Mouse (Mus musculus) liver, adult 2 months (tissue): ENCODE results near the gene Arhgap27. TPM values are rescaled to one million over a fixed set of nuclear protein-coding genes. Genes with fewer than 3 reads are reported as not detected.
A peak's percentile ranks its signal among the peaks of the same experiment; 100 is the strongest.

Experiments used
- DNase-seq: peaks from one replicate; pipeline ENCODE4 v3.0.0-alpha.2; 2011; ENCODE audit warnings: low read depth, low spot score; ENCODE audit errors: extremely low read depth
- H3K27ac ChIP-seq: fragments of 200-500 bp; replicated peaks from 2 replicates; pipeline ENCODE4 v1.5.1; 2012; ENCODE audit warnings: low read depth, mild to moderate bottlenecking, control low read depth, inconsistent platforms, low read length; ENCODE audit not compliant: insufficient read depth
- H3K27me3 ChIP-seq: fragments of 200-500 bp; 2 replicates; pipeline ENCODE4 v1.6.1; 2012; ENCODE audit warnings: mild to moderate bottlenecking, moderate library complexity, low read length, inconsistent platforms; ENCODE audit not compliant: control insufficient read depth, insufficient read depth
- H3K36me3 ChIP-seq: fragments of 200-500 bp; 2 replicates; pipeline ENCODE4 v1.6.1; 2012; ENCODE audit warnings: low read length, inconsistent platforms; ENCODE audit not compliant: control insufficient read depth, insufficient read depth
- H3K4me1 ChIP-seq: fragments of 200-500 bp; 2 replicates; pipeline ENCODE4 v1.6.1; 2011; ENCODE audit warnings: low read length; ENCODE audit not compliant: control insufficient read depth, insufficient read depth
- H3K4me3 ChIP-seq: fragments of 200-500 bp; 2 replicates; pipeline ENCODE4 v1.5.1; 2011; ENCODE audit warnings: low read depth, mild to moderate bottlenecking, control low read depth, low read length, moderate library complexity; ENCODE audit not compliant: insufficient read depth
- H3K79me2 ChIP-seq: fragments of 200-500 bp; 2 replicates; pipeline ENCODE4 v1.6.1; 2012; ENCODE audit warnings: inconsistent platforms, mild to moderate bottlenecking, low read length, moderate library complexity; ENCODE audit not compliant: control insufficient read depth, insufficient read depth
- H3K9ac ChIP-seq: fragments of 200-500 bp; 2 replicates; pipeline ENCODE4 v1.6.1; 2012; ENCODE audit warnings: low read depth, mild to moderate bottlenecking, control low read depth, inconsistent platforms, low read length
- CTCF ChIP-seq: fragments of 200-500 bp; IDR thresholded peaks from 2 replicates; pipeline ENCODE4 v1.5.1; 2011; ENCODE audit warnings: low read depth, low read length, control low read depth
- POLR2A ChIP-seq: fragments of 200-500 bp; IDR thresholded peaks from 2 replicates; pipeline ENCODE4 v1.6.1; 2011; ENCODE audit warnings: low read length, control low read depth; ENCODE audit not compliant: insufficient read depth; ENCODE audit errors: extremely low read depth
- WGBS: fragments of 180-500 bp; shearing (Covaris S2); methylation state at CpG from one replicate; pipeline ENCODE4 v1.1.7; 2018; 5-methylcytosine and 5-hydroxymethylcytosine counted together
- polyA plus RNA-seq: library from polyadenylated mRNA; depleted of rRNA; stranded (reverse); fragments of >200 nt; gene quantifications from 2 replicates; pipeline ENCODE4 v1.2.3, GENCODE M21; 2012
- total RNA-seq: library from RNA; depleted of rRNA; stranded (reverse); fragments of >200 nt; gene quantifications from 2 replicates; pipeline ENCODE4 v1.2.3, GENCODE M21; 2014

The Arhgap27 gene
- total and polyA plus RNA-seq, 2 experiments: 0.55 to 3.0 TPM

GRCm38 (mm10) chr11:103362054-103362432 lies 1.4 kb downstream of the Arhgap27 start:
- Histone ChIP-seq H3K4me3 (peak overlapping the region; percentile 55; the same call in 1 of the 2 replicates), H3K27ac (0 out of 2 replicates have a peak overlapping the region, but pooled peaks have one; percentile 38), H3K4me1 (peaks cover 10% of the 10 kb centered on the region), H3K36me3 (no peaks in the 10 kb centered on the region), H3K79me2 (no peaks in the 10 kb centered on the region), H3K9ac (peak overlapping the region; percentile 65), H3K27me3 (peaks cover 5% of the 10 kb centered on the region)
- no peak for DNase-seq
- TF ChIP-seq POLR2A: no peak
- no peak for TF ChIP-seq CTCF
- WGBS: 17% methylated on average over 13 of the region's 13 CpGs

- Histone ChIP-seq H3K9ac (no peak overlapping the region), H3K27ac (no peak overlapping the region), H3K4me3 (no peak overlapping the region), H3K36me3 (no peaks in the 10 kb centered on the region), H3K79me2 (no peaks in the 10 kb centered on the region), H3K4me1 (peaks cover 10% of the 10 kb centered on the region), H3K27me3 (peaks cover 5% of the 10 kb centered on the region)
- TF ChIP-seq POLR2A (no peak), CTCF (no peak)
- no peak for DNase-seq
- WGBS: 19% methylated on average over 25 of the region's 25 CpGs
Measured at GRCm38 (mm10) chr11:103361396-103362053, 2.0 kb downstream of the Arhgap27 start.

GRCm38 (mm10) chr11:103360661-103361081 lies 2.8 kb downstream of the Arhgap27 start:
- H3K27ac ChIP-seq: no peak overlapping the region
- peak overlapping the region; percentile 86 for H3K9ac ChIP-seq
- TF ChIP-seq POLR2A (no peak), CTCF (no peak)
- H3K4me3 ChIP-seq: peak overlapping the region; percentile 72
- H3K4me1 ChIP-seq: peaks cover 10% of the 10 kb centered on the region
- peaks cover 5% of the 10 kb centered on the region for H3K27me3 ChIP-seq
- DNase-seq: no peak
- WGBS: 6% methylated on average over 48 of the region's 48 CpGs
- H3K79me2 ChIP-seq: no peaks in the 10 kb centered on the region
- no peaks in the 10 kb centered on the region for H3K36me3 ChIP-seq

GRCm38 (mm10) chr11:103359841-103360641 lies 3.5 kb downstream of the Arhgap27 start:
- 6% methylated on average over 60 of the region's 60 CpGs for WGBS
- TF ChIP-seq POLR2A (no peak), CTCF (peak; percentile 82)
- peak; percentile 33 for DNase-seq
- Histone ChIP-seq H3K79me2 (no peaks in the 10 kb centered on the region), H3K27me3 (peaks cover 5% of the 10 kb centered on the region), H3K4me1 (peaks cover 10% of the 10 kb centered on the region), H3K36me3 (no peaks in the 10 kb centered on the region), H3K27ac (no peak overlapping the region; the same call in 1 of the 2 replicates), H3K4me3 (peak overlapping the region; percentile 72), H3K9ac (peak overlapping the region; percentile 86)

GRCm38 (mm10) chr11:103359122-103359521 lies 4.4 kb downstream of the Arhgap27 start:
- H3K36me3 ChIP-seq: no peaks in the 10 kb centered on the region
- peaks cover 5% of the 10 kb centered on the region for H3K27me3 ChIP-seq
- DNase-seq: peak; percentile 58
- no peak overlapping the region; the same call in 1 of the 2 replicates for H3K4me3 ChIP-seq
- no peak overlapping the region for H3K9ac ChIP-seq
- H3K27ac ChIP-seq: no peak overlapping the region; the same call in 1 of the 2 replicates
- WGBS: 3% methylated on average over 22 of the region's 22 CpGs
- no peak for TF ChIP-seq POLR2A
- peak; percentile 99 for TF ChIP-seq CTCF
- H3K4me1 ChIP-seq: peaks cover 10% of the 10 kb centered on the region
- H3K79me2 ChIP-seq: no peaks in the 10 kb centered on the region
